In the genomic region with DNA sequence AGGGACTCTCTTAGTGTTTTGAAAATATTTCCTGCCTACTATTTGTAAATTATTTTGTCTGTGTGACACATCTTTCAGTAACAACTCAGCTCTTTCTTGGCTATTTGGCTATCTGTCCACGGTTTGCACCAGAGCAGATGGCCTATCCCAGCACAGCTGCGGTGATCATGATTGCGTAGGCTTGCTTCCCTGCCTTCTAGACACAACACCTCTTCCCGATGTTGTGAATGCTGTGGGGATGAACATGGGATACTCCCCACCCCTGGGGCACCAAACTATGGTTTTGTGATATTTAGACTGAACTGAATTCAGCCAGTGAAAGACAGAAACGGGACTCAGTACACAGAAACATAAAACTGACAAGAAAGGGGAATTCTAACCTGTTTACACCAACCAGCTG, we compare ENCODE assay signal across 29 mouse cellular contexts.
DNase-seq lines count a peak whose midpoint lies in the region; ATAC-seq lines count a peak whose summit lies in the region.
"Had no signal": no experiment of that assay in that cellular context is flagged by ENCODE, and none has a peak within 500 bp of the region (broad histone marks: within the 10 kb centered on the region; RNA-seq: fewer than 3 reads in every experiment).

No protein-coding gene starts in this region.

- no peak overlapping the region for H3K4me3 ChIP-seq in brown adipose tissue, adult 24 weeks (ENCODE audit: insufficient read depth, low read depth, low read length)
- H3K4me3 ChIP-seq: erythroblast, embryonic 14.5 days; hindbrain, embryonic 13.5 days; limb, embryonic 10.5 days; limb, embryonic 15.5 days; liver, embryonic 13.5 days; megakaryocyte, embryonic 14.5 days; midbrain, embryonic 12.5 days; myocyte; neural tube, embryonic 12.5 days had no signal

- H3K4me1 ChIP-seq in brown adipose tissue, adult 24 weeks (ENCODE audit: control insufficient read depth, insufficient read depth, insufficient read length, low read length) = peaks cover 7% of the 10 kb centered on the region
- H3K4me1 ChIP-seq: hindbrain, embryonic 13.5 days had no signal

- H3K27ac ChIP-seq in brown adipose tissue, adult 24 weeks (replicated peaks; ENCODE audit: low read depth, low read length) = peak overlapping the region; percentile 91
- H3K27ac ChIP-seq: hindbrain, embryonic 13.5 days; limb, embryonic 10.5 days; limb, embryonic 15.5 days; liver, embryonic 13.5 days; midbrain, embryonic 12.5 days; neural tube, embryonic 12.5 days; stomach, postnatal 0 days had no signal

- DNase-seq in frontal cortex, postnatal 10 days (ENCODE audit: low spot score in 2 of 2) = no peak
- peak; percentile 23 to 31 for DNase-seq in left cerebral cortex, adult 9 months (ENCODE audit: low spot score in 2 of 2)
- no peak for DNase-seq in left cerebral cortex, adult 11 months (ENCODE audit: low spot score)
- peak; percentile 41 for DNase-seq in lung, postnatal 36 days
- DNase-seq in lung, postnatal 25 days (ENCODE audit: low spot score) = no peak
- DNase-seq: cerebellum, adult 11 months; cerebellum, adult 9-11 months; gastrocnemius, postnatal 25 days; heart, postnatal 4 days; kidney, adult 9 months; kidney, postnatal 10 days; layer of hippocampus, postnatal 36 days; liver, embryonic 13.5 days; right cerebral cortex, postnatal 4 days; thymus, adult 18-20 months; thymus, postnatal 25 days had no signal

- peak; percentile 39; the same call in 1 of the 2 replicates for ATAC-seq in frontal cortex, adult (ENCODE audit: low TSS enrichment)
- ATAC-seq: forebrain, embryonic 16.5 days; intestine, embryonic 16.5 days had no signal

Comparison
In these comparisons a context has a peak if more than half of its experiments do, and no peak if none do; other contexts are left out.
1. DNase-seq: peak in left cerebral cortex, adult 9 months (2 of 2) and lung, postnatal 36 days (single experiment); none in frontal cortex, postnatal 10 days (0 of 2), left cerebral cortex, adult 11 months (single experiment) and lung, postnatal 25 days (single experiment).